Mouse (Mus musculus) CH12.LX (cell line): ENCODE measurements around the gene Brd3os.

Source experiments
- CHD2 ChIP-seq: IDR thresholded peaks from 2 replicates; pipeline ENCODE4 v1.6.1; 2011; ENCODE audit warnings: low read length, improper control_type of control experiment
- CTCF ChIP-seq, 2 experiments: IDR thresholded peaks in 1 of 2; conservative IDR thresholded peaks in 1 of 2; 2 replicates each; pipeline ENCODE4 v1.5.1; 2011 to 2012; ENCODE audit warnings: low read depth in 2 of 2, low read length in 2 of 2, improper control_type of control experiment in 1 of 2, inconsistent platforms in 1 of 2, mild to moderate bottlenecking in 1 of 2, moderate library complexity in 1 of 2
- NRF1 ChIP-seq: IDR thresholded peaks from 2 replicates; pipeline ENCODE4 v1.6.1; 2014; ENCODE audit warnings: low read depth, mild to moderate bottlenecking, inconsistent platforms, low read length, improper control_type of control experiment, moderate library complexity
- POLR2A ChIP-seq: IDR thresholded peaks from 2 replicates; pipeline ENCODE4 v1.6.1; 2011; ENCODE audit warnings: low read depth, mild to moderate bottlenecking, improper control_type of control experiment, low read length
- TCF12 ChIP-seq: IDR thresholded peaks from 2 replicates; pipeline ENCODE4 v1.6.1; 2014; ENCODE audit warnings: low read depth, mild to moderate bottlenecking, inconsistent platforms, low read length, improper control_type of control experiment

GRCm38 (mm10) chr2:27488362-27488761 lies 46.2 kb downstream of the Brd3os start:
- TF ChIP-seq POLR2A (no peak), CHD2 (no peak), NRF1 (no peak), CTCF (conservative IDR thresholded peaks at IDR 0.05 in 1 of 2, IDR thresholded peaks at IDR 0.05 in 1 of 2; ENCODE audit: low read depth in 2 of 2, low read length in 2 of 2) (no peak), TCF12 (no peak)
